Mouse (Mus musculus): Measurements from ENCODE around the gene Hcst. TPM values are rescaled to one million over a fixed set of nuclear protein-coding genes. Genes with fewer than 3 reads are reported as not detected.

Gene Hcst
- polyA plus RNA-seq, 1 experiment from 2014 or later = 2.5 TPM

GRCm38 (mm10) chr7:30402343-30402742, 17.3 kb downstream of the Hcst start:
- Histone ChIP-seq H3K27ac (no peak overlapping the region), H3K4me3 (replicated peaks) (no peak overlapping the region), H3K4me2 (replicated peaks) (no peak overlapping the region), H3K4me1 (replicated peaks) (no peaks in the 10 kb centered on the region), H3K27me3 (replicated peaks) (no peaks in the 10 kb centered on the region), H3K9ac (no peak overlapping the region), H3K36me3 (no peaks in the 10 kb centered on the region), H3K9me3 (no peaks in the 10 kb centered on the region)
- WGBS = 70% methylated on average over 4 of the region's 4 CpGs
- ATAC-seq = no peak

- H3K27ac ChIP-seq = no peak overlapping the region
Observed at GRCm38 (mm10) chr7:30399671-30400070, 20.0 kb downstream of the Hcst start.

GRCm38 (mm10) chr7:30394871-30395270, 24.8 kb downstream of the Hcst start:
- 39% methylated on average over 2 of the region's 2 CpGs for WGBS
- Histone ChIP-seq H3K9ac (no peak overlapping the region), H3K4me3 (replicated peaks) (no peak overlapping the region), H3K4me1 (replicated peaks) (no peaks in the 10 kb centered on the region), H3K36me3 (no peaks in the 10 kb centered on the region), H3K9me3 (no peaks in the 10 kb centered on the region), H3K4me2 (replicated peaks) (no peak overlapping the region), H3K27ac (no peak overlapping the region), H3K27me3 (replicated peaks) (no peaks in the 10 kb centered on the region)
- no peak for ATAC-seq

More at GRCm38 (mm10) chr7:30399671-30400070, 20.0 kb downstream of the Hcst start:
- Histone ChIP-seq H3K36me3 (no peaks in the 10 kb centered on the region), H3K4me2 (replicated peaks) (no peak overlapping the region), H3K27me3 (replicated peaks) (no peaks in the 10 kb centered on the region), H3K4me1 (replicated peaks) (no peaks in the 10 kb centered on the region), H3K9me3 (no peaks in the 10 kb centered on the region), H3K9ac (no peak overlapping the region), H3K4me3 (replicated peaks) (no peak overlapping the region)
- no peak for ATAC-seq
- WGBS = 48% methylated on average over 7 of the region's 7 CpGs

- 40% methylated on average over 11 of the region's 11 CpGs for WGBS
- Histone ChIP-seq H3K36me3 (no peaks in the 10 kb centered on the region), H3K4me2 (replicated peaks) (no peak overlapping the region), H3K27ac (0 out of 2 replicates have a peak overlapping the region, but pooled peaks have one; percentile 13), H3K4me1 (replicated peaks) (no peaks in the 10 kb centered on the region), H3K27me3 (replicated peaks) (no peaks in the 10 kb centered on the region), H3K9me3 (no peaks in the 10 kb centered on the region), H3K9ac (no peak overlapping the region), H3K4me3 (replicated peaks) (no peak overlapping the region)
- no peak for ATAC-seq
Observed at GRCm38 (mm10) chr7:30394379-30394778, 25.3 kb downstream of the Hcst start.

GRCm38 (mm10) chr7:30393631-30394030, 26.0 kb downstream of the Hcst start:
- H3K9me3 ChIP-seq = no peaks in the 10 kb centered on the region
- H3K4me2 ChIP-seq (replicated peaks) = no peak overlapping the region
- 78% methylated on average over 4 of the region's 4 CpGs for WGBS
- ATAC-seq = no peak
- no peaks in the 10 kb centered on the region for H3K4me1 ChIP-seq (replicated peaks)
- no peak overlapping the region for H3K9ac ChIP-seq
- no peaks in the 10 kb centered on the region for H3K36me3 ChIP-seq
- no peaks in the 10 kb centered on the region for H3K27me3 ChIP-seq (replicated peaks)
- H3K27ac ChIP-seq = no peak overlapping the region
- no peak overlapping the region for H3K4me3 ChIP-seq (replicated peaks)

- H3K4me3 ChIP-seq (replicated peaks) = no peak overlapping the region
- H3K36me3 ChIP-seq = no peaks in the 10 kb centered on the region
- H3K9me3 ChIP-seq = no peaks in the 10 kb centered on the region
- no peak overlapping the region for H3K4me2 ChIP-seq (replicated peaks)
- H3K9ac ChIP-seq = no peak overlapping the region
- 62% methylated on average over 4 of the region's 4 CpGs for WGBS
- ATAC-seq = no peak
- H3K4me1 ChIP-seq (replicated peaks) = no peaks in the 10 kb centered on the region
- H3K27ac ChIP-seq = no peak overlapping the region
- H3K27me3 ChIP-seq (replicated peaks) = no peaks in the 10 kb centered on the region
Observed at GRCm38 (mm10) chr7:30392746-30393520, 26.7 kb downstream of the Hcst start.

- H3K36me3 ChIP-seq = no peaks in the 10 kb centered on the region
- H3K9ac ChIP-seq = no peak overlapping the region
- 85% methylated on average over 9 of the region's 9 CpGs for WGBS
- H3K9me3 ChIP-seq = no peaks in the 10 kb centered on the region
- no peak for ATAC-seq
- no peak overlapping the region for H3K4me2 ChIP-seq (replicated peaks)
- H3K4me1 ChIP-seq (replicated peaks) = no peaks in the 10 kb centered on the region
- no peak overlapping the region for H3K27ac ChIP-seq
- no peaks in the 10 kb centered on the region for H3K27me3 ChIP-seq (replicated peaks)
- no peak overlapping the region for H3K4me3 ChIP-seq (replicated peaks)
Observed at GRCm38 (mm10) chr7:30384106-30384505, 35.5 kb downstream of the Hcst start.

GRCm38 (mm10) chr7:30380061-30380460, 39.6 kb downstream of the Hcst start:
- ATAC-seq = peak; percentile 67; the same call in 1 of the 2 replicates
- Histone ChIP-seq H3K4me2 (replicated peaks) (no peak overlapping the region), H3K9ac (no peak overlapping the region), H3K27ac (no peak overlapping the region), H3K4me1 (replicated peaks) (no peaks in the 10 kb centered on the region), H3K27me3 (replicated peaks) (no peaks in the 10 kb centered on the region), H3K36me3 (no peaks in the 10 kb centered on the region), H3K4me3 (replicated peaks) (no peak overlapping the region), H3K9me3 (no peaks in the 10 kb centered on the region)
- WGBS = 43% methylated on average over 5 of the region's 5 CpGs

- under 1% methylated on average over 21 of the region's 21 CpGs for WGBS
- ATAC-seq = peak; percentile 98
- 0 out of 2 replicates have a peak, but pooled peaks cover 3% of the 10 kb centered on the region for H3K4me1 ChIP-seq (replicated peaks)
- no peaks in the 10 kb centered on the region for H3K9me3 ChIP-seq
- peak overlapping the region; percentile 49 for H3K4me3 ChIP-seq (replicated peaks)
- H3K27me3 ChIP-seq (replicated peaks) = no peaks in the 10 kb centered on the region
- no peak overlapping the region for H3K27ac ChIP-seq
- peak overlapping the region; percentile 39 for H3K9ac ChIP-seq
- no peaks in the 10 kb centered on the region for H3K36me3 ChIP-seq
- peak overlapping the region; percentile 76 for H3K4me2 ChIP-seq (replicated peaks)
Observed at GRCm38 (mm10) chr7:30373501-30373962, 46.1 kb downstream of the Hcst start.

Other genes with a start within 250 kb of the Hcst start
- 30.7 and 34.3 TPM in 2 replicates for gene Cox7a1, start 235.7 kb downstream of the Hcst start, polyA plus RNA-seq (2015; fragmentation: Nextera tagmentation; extraction: Ambion mirVana)
- gene Capns1, start 221.0 kb downstream of the Hcst start, polyA plus RNA-seq (2015; fragmentation: Nextera tagmentation; extraction: Ambion mirVana) = 83.7 and 101 TPM in 2 replicates
- 115 and 116 TPM in 2 replicates for gene Polr2i, start 187.9 kb downstream of the Hcst start, polyA plus RNA-seq (2015; fragmentation: Nextera tagmentation; extraction: Ambion mirVana)
- 136 and 148 TPM in 2 replicates for gene Tbcb, start 187.6 kb downstream of the Hcst start, polyA plus RNA-seq (2015; fragmentation: Nextera tagmentation; extraction: Ambion mirVana)
- gene Ovol3, start 184.1 kb downstream of the Hcst start, polyA plus RNA-seq (2015; fragmentation: Nextera tagmentation; extraction: Ambion mirVana) = not detected in 2 replicates
- 0.34 and 0.56 TPM in 2 replicates for gene Thap8, start 139.8 kb downstream of the Hcst start, polyA plus RNA-seq (2015; fragmentation: Nextera tagmentation; extraction: Ambion mirVana)
- 6.6 and 8.4 TPM in 2 replicates for gene Wdr62, start 139.4 kb downstream of the Hcst start, polyA plus RNA-seq (2015; fragmentation: Nextera tagmentation; extraction: Ambion mirVana)
- 22.6 and 23.4 TPM in 2 replicates for gene Clip3, start 128.1 kb downstream of the Hcst start, polyA plus RNA-seq (2015; fragmentation: Nextera tagmentation; extraction: Ambion mirVana)
- 63.9 and 68.5 TPM in 2 replicates for gene Alkbh6, start 111.1 kb downstream of the Hcst start, polyA plus RNA-seq (2015; fragmentation: Nextera tagmentation; extraction: Ambion mirVana)
- 47.7 and 65.3 TPM in 2 replicates for gene Syne4, start 105.0 kb downstream of the Hcst start, polyA plus RNA-seq (2015; fragmentation: Nextera tagmentation; extraction: Ambion mirVana)
- 1.8 TPM in 1 of 2 replicates, not detected in the other for gene E130208F15Rik, start 98.1 kb downstream of the Hcst start, polyA plus RNA-seq (2015; fragmentation: Nextera tagmentation; extraction: Ambion mirVana)
- 15.5 and 18.0 TPM in 2 replicates for gene Sdhaf1, start 96.0 kb downstream of the Hcst start, polyA plus RNA-seq (2015; fragmentation: Nextera tagmentation; extraction: Ambion mirVana)
- 2.9 and 3.9 TPM in 2 replicates for gene Lrfn3, start 57.1 kb downstream of the Hcst start, polyA plus RNA-seq (2015; fragmentation: Nextera tagmentation; extraction: Ambion mirVana)
- gene Tyrobp, start 6.1 kb downstream of the Hcst start, polyA plus RNA-seq (2015; fragmentation: Nextera tagmentation; extraction: Ambion mirVana) = 49.8 and 63.7 TPM in 2 replicates
- 2.1 and 2.4 TPM in 2 replicates for gene Nfkbid, start 1.9 kb upstream of the Hcst start, polyA plus RNA-seq (2015; fragmentation: Nextera tagmentation; extraction: Ambion mirVana)
- gene Aplp1, start 25.7 kb upstream of the Hcst start, polyA plus RNA-seq (2015; fragmentation: Nextera tagmentation; extraction: Ambion mirVana) = 39.0 and 40.8 TPM in 2 replicates
- 2.0 and 3.0 TPM in 2 replicates for gene Kirrel2, start 37.8 kb upstream of the Hcst start, polyA plus RNA-seq (2015; fragmentation: Nextera tagmentation; extraction: Ambion mirVana)
- 1.3 and 3.3 TPM in 2 replicates for gene Nphs1, start 38.5 kb upstream of the Hcst start, polyA plus RNA-seq (2015; fragmentation: Nextera tagmentation; extraction: Ambion mirVana)
- 5.0 and 5.2 TPM in 2 replicates for gene Prodh2, start 73.8 kb upstream of the Hcst start, polyA plus RNA-seq (2015; fragmentation: Nextera tagmentation; extraction: Ambion mirVana)
- 7.4 and 7.8 TPM in 2 replicates for gene Arhgap33, start 115.2 kb upstream of the Hcst start, polyA plus RNA-seq (2015; fragmentation: Nextera tagmentation; extraction: Ambion mirVana)
- 37.8 and 41.5 TPM in 2 replicates for gene Hspb6, start 132.3 kb upstream of the Hcst start, polyA plus RNA-seq (2015; fragmentation: Nextera tagmentation; extraction: Ambion mirVana)
- gene Proser3, start 132.4 kb upstream of the Hcst start, polyA plus RNA-seq (2015; fragmentation: Nextera tagmentation; extraction: Ambion mirVana) = 8.7 and 10.0 TPM in 2 replicates
- 46.3 and 48.4 TPM in 2 replicates for gene Lin37, start 140.0 kb upstream of the Hcst start, polyA plus RNA-seq (2015; fragmentation: Nextera tagmentation; extraction: Ambion mirVana)
- gene U2af1l4, start 143.4 kb upstream of the Hcst start, polyA plus RNA-seq (2015; fragmentation: Nextera tagmentation; extraction: Ambion mirVana) = 73.4 and 76.6 TPM in 2 replicates
- gene Gm49396, start 143.5 kb upstream of the Hcst start, polyA plus RNA-seq (2015; fragmentation: Nextera tagmentation; extraction: Ambion mirVana) = 9.0 and 10.3 TPM in 2 replicates
- 148 and 151 TPM in 2 replicates for gene Psenen, start 143.8 kb upstream of the Hcst start, polyA plus RNA-seq (2015; fragmentation: Nextera tagmentation; extraction: Ambion mirVana)
- 2.2 and 2.9 TPM in 2 replicates for gene Igflr1, start 145.6 kb upstream of the Hcst start, polyA plus RNA-seq (2015; fragmentation: Nextera tagmentation; extraction: Ambion mirVana)
- gene Kmt2b, start 168.9 kb upstream of the Hcst start, polyA plus RNA-seq (2015; fragmentation: Nextera tagmentation; extraction: Ambion mirVana) = 6.5 and 7.2 TPM in 2 replicates
- gene Zbtb32, start 179.1 kb upstream of the Hcst start, polyA plus RNA-seq (2015; fragmentation: Nextera tagmentation; extraction: Ambion mirVana) = 0.87 and 1.6 TPM in 2 replicates
- 8.5 and 10.0 TPM in 2 replicates for gene Upk1a, start 193.0 kb upstream of the Hcst start, polyA plus RNA-seq (2015; fragmentation: Nextera tagmentation; extraction: Ambion mirVana)
- gene Cox6b1, start 206.3 kb upstream of the Hcst start, polyA plus RNA-seq (2015; fragmentation: Nextera tagmentation; extraction: Ambion mirVana) = 1,191 and 1,300 TPM in 2 replicates
- not detected in 2 replicates for gene Etv2, start 216.0 kb upstream of the Hcst start, polyA plus RNA-seq (2015; fragmentation: Nextera tagmentation; extraction: Ambion mirVana)
- 102 and 107 TPM in 2 replicates for gene Rbm42, start 230.5 kb upstream of the Hcst start, polyA plus RNA-seq (2015; fragmentation: Nextera tagmentation; extraction: Ambion mirVana)
- 38.7 and 40.5 TPM in 2 replicates for gene Haus5, start 245.1 kb upstream of the Hcst start, polyA plus RNA-seq (2015; fragmentation: Nextera tagmentation; extraction: Ambion mirVana)

Data from intestine, embryonic 15.5 days (tissue).